Mouse (Mus musculus) cerebellum, postnatal 14 days (tissue): Measurements from ENCODE around the gene Men1.
A peak's percentile ranks its signal among the peaks of the same experiment; 100 is the strongest.

Source experiments
- DNase-seq, 2 experiments: peaks; one replicate each; pipeline ENCODE4 v3.0.0; 2021; ENCODE audit warnings: mixed read lengths in 2 of 2

Gene Men1

GRCm38 (mm10) chr19:6372433-6372832 is 37.7 kb downstream of the Men1 start:
- no peak for DNase-seq

DNA sequence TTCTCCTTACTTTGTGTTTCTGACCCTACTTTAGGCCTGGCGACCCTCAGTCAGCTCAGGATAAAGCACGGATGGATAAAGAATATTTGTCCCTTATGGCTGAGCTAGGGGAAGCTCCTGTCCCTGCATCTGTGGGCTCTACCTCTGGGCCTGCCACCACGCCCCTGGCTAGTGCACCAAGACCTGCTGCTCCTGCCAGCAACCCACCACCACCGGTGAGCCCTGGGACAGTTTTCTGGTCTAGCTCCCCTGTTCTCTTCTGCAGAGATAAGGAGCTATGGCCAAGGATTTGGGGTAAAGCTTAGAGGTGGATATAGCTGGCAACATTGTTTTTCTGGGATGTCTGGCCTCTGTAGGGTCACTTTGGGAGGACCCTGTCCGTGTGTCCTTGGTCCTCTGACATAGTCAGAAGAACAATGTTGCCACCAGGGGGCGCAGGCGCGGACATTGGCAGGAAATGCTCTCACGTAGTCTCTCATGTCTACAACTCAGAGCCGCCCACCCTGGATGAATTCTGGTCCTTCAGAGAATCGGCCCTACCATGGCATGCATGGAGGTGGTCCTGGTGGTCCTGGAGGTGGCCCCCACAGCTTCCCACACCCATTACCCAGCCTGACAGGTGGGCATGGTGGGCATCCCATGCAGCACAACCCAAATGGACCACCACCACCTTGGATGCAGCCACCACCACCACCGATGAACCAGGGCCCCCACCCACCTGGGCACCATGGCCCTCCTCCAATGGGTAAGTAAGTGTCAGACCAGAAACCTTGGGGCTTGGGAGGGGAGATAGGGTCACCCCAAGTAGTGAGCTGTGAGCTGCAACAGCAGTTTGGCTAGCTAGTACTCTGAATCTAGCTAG is 39.0 kb downstream of the Men1 start:
- DNase-seq = peak; percentile 92 to 98

DNA sequence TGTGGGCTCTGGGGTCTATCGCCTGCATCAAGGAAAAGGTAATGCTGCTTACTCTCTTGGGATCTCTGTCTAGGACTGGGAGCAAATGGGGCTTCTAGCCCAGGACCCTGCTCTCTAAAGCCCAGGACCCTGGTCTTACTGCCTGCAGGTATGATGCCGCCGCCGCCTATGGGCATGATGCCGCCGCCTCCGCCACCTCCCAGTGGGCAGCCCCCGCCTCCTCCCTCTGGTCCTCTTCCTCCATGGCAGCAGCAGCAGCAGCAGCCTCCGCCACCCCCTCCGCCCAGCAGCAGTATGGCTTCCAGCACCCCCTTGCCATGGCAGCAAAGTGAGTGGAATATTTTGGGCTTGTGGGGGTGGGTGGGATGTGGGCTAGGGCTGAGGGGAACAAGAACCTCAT is 39.8 kb downstream of the Men1 start:
- DNase-seq = no peak

DNA sequence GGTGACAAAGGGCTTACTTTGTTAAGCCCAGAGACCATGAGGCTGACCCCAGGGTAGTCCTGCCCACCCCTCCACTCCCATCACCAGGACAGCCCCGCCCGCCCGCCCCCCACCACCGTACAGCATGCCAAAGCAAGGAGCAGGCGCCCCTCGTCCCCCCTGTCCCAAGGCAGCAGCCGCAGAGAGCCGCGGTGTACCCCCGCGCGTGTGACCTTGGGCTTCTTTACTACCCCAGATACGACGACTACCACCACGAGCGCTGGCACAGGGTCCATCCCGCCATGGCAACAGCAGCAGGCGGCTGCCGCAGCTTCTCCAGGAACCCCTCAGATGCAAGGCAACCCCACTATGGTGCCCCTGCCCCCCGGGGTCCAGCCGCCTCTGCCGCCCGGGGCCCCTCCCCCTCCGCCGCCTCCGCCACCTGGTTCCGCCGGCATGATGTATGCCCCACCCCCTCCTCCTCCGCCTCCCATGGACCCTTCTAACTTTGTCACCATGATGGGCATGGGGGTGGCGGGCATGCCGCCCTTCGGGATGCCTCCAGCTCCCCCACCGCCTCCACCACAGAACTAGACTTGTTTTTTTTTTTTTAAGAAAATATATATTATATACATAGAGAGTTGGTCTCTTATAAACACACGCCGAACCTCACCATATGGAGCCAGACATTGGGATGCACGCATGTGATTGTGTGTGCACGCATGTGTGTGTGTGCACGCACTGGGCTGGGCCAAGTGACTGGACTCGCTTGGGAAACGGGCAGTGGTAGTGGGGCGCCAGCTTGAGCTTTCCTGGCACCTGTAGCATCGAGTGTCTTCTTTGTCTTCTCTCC is 40.9 kb downstream of the Men1 start:
- DNase-seq = peak in 1 of 2 experiments; percentile 49

DNA sequence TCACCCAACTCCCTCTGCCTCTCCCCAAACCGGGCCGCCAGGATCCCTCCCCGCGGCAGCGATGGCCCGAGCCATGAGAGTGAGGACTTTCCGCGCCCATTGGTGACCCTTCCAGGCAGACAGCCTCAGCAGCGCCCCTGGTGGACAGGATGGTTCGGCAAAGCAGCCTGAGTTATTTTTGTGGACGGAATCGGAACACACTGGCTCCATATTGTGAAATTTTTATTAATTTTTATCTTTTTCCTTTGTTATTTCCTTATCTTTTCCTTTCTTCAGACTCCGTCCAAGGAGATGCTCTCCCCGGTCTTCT is 41.4 kb downstream of the Men1 start:
- peak; percentile 84 to 95 for DNase-seq

GRCm38 (mm10) chr19:6376643-6377042 is 41.9 kb downstream of the Men1 start:
- DNase-seq = no peak

- peak in 1 of 2 experiments; percentile 47 for DNase-seq
Measured at GRCm38 (mm10) chr19:6377327-6378040, 42.7 kb downstream of the Men1 start.

DNA sequence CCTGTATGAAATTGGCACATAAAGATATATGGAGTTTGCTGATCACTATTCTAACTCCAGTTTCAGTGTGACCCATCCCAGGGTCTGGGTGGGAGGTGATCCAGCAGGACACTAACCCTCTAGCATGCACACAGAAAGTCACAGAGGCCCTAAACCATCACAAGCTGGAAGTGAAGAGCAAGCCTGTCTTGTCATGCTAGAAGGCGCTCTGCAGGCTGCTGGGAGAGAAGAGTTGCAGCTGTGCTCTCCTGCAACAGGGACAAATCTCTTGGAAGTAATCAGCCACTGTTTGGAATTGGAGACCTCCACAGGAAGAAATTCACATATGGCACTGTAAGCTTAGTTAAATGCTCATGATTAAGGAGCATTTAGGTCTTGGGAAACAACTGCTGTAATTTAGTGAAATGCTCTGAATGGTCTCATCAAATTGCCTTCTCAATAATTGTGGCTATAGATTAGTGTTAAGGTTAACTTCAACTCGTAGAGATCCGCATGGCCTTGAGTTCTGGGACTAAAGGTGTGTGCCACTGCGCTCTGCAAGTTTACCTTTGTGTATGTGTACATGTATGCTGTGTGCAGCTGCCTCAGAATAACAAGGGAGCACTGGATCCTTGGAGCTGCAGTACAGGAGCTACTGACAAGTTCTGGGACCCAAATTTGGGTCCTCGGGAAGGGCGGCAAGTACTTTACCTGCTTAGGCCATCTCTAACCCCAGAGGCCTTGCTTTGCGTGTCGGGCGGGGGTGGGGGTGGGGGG is 45.8 kb downstream of the Men1 start:
- no peak for DNase-seq

- DNase-seq = no peak
Measured at GRCm38 (mm10) chr19:6381238-6381637, 46.5 kb downstream of the Men1 start.

DNA sequence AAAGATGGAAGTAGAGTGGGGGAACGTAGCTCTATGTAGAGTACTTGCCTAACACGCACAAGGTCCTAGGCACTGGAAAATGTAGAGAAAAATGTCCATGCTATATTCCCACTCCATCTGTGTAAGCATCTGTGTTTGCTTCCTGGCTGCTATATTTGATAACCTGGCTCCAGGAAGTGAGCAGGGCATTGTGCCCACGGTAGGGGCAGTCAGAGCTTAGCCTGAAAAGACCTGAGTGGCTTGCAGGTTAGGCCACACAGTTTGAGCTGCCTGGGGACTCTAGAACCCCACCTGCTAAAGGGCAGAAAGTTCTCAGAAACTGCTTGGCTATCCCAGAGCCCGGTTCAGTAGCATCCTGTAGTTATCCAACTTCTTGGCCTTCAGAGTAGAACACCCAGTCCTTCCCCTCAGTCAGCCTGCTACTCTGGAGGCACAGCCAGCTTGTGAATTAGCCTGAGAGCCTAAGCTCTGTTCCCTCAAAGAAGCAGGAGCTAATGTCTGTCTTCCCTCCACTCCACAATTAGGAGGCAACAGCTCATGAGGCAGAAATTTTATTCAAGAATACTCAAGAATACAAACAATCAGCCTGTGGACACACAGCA is 47.6 kb downstream of the Men1 start:
- peak; percentile 68 to 69 for DNase-seq

GRCm38 (mm10) chr19:6383470-6383869 is 48.7 kb downstream of the Men1 start:
- DNase-seq = no peak

DNA sequence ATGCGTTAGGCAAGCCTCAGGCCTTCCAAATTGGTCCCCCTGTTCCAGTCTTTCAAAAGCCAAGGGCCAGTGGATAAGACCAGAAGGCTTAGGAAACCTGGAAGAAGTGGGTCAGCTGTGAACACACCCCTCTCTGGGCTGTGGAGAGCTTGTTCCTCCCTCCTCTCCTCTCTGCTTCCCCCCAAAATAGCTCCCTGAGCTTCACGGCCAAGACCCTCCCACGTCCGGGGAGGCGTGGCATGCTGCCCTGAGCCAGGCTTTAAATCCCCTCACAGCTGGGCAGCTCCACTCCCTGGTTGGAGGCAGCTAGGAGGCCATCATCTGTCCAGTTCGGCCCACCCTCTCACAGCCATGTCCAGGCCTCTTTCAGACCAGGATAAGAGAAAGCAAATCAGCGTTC is 49.3 kb downstream of the Men1 start, which contains the start of gene Pygm:
Gene Pygm, plus strand, starts transcription at position 272 of the 400 bp plus-strand sequence.
- DNase-seq = peak in 1 of 2 experiments; percentile 49

DNA sequence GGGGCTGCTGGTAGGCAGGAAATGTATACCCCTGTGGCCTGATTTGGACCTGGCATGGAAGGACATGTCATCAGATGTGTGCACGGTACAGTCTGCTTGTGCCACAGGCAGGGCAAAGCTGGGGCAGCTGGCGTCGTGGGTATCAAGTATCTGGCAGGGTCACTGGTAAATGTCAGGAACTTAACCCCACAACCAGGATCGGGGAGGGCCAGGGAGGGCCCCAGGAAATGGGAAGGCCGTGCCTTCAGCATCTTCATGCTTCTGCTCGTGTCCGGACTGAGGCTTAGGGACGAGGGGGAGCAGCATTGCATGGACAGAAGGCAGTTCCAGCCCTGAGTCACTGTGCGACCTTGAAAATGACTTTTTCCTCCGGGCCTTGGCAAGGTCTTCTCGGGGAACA is 50.2 kb downstream of the Men1 start:
- DNase-seq = no peak

GRCm38 (mm10) chr19:6385419-6385818 is 50.6 kb downstream of the Men1 start:
- no peak for DNase-seq

DNA sequence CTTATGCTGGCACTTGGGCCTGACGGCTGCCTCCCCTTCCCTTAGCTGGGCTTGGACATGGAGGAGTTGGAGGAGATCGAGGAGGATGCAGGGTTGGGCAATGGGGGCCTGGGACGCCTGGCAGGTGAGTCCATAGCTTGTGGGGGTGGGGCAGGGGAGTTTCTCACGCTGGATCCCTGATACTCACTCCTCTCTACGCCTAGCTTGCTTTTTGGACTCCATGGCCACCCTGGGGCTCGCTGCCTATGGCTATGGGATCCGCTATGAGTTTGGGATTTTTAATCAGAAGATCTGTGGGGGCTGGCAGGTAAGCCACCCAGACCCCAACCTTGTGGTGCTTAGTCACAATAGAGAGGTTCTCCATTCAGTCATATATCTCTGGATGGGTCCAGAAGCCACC is 51.0 kb downstream of the Men1 start:
- DNase-seq = no peak

DNA sequence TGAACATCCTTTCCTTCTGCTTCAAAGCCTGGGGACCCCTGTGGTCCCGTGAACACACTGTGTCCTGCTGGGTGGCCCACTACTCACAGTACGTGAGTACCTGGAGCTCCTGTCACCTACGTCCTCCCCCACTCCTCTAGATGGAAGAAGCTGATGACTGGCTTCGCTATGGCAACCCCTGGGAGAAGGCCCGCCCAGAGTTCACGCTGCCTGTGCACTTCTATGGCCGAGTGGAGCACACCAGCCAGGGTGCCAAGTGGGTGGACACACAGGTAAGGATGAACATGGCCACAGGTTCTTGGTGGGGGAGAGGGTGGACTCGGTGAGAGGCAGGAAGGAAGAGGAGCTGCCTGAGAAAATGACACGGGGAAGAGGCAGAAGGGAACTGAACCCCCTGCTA is 51.5 kb downstream of the Men1 start:
- DNase-seq = no peak

- peak; percentile 60 to 73 for DNase-seq
Measured at GRCm38 (mm10) chr19:6388006-6388405, 53.2 kb downstream of the Men1 start.

DNA sequence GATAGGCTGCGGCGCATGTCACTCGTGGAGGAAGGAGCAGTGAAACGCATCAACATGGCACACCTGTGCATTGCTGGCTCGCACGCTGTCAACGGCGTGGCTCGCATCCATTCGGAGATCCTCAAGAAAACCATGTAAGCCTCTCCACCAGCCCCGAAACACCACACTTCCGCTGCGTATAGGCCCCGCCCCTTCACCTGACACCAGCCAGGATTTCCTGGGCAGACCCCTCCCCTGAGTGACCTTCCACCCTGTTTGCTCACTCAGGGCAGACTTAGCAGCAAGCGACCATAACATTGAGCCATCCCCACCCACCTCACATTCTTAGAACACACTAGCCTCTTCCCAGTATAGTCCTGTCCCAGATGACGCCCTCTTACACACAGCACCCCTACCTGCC is 55.0 kb downstream of the Men1 start:
- DNase-seq = no peak

DNA sequence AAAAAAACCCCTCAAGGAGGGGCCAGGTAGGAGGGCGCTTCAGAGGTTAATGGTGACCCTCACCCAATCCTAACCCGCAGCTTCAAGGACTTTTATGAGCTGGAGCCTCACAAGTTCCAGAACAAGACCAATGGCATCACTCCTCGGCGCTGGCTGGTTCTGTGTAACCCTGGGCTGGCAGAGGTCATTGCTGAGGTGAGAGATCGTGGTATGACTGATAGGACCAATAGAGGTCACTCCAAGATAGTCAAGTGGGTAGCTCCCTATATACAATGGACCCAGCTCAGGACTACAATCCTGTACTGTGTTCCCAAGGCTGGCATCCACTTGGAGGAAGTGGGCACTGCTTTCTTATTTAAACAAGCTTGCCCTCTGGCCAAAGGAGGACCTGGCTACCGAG is 55.5 kb downstream of the Men1 start:
- no peak for DNase-seq
